ENCODE assay signal across 8 mouse cellular contexts in genomic region chr7:19889881-19890280, GRCm38 (mm10). TPM values are rescaled to one million over a fixed set of nuclear protein-coding genes. Genes with fewer than 3 reads are reported as not detected.
DNase-seq lines count a peak whose midpoint lies in the region; ATAC-seq lines count a peak whose summit lies in the region.

No protein-coding gene starts in this region.

- DNase-seq in cerebellum, postnatal 14 days: peak; percentile 15 to 47
- peak; percentile 35 to 53 for DNase-seq in left cerebral cortex, postnatal 14 days (ENCODE audit: low spot score in 2 of 2)
- DNase-seq in left cerebral cortex, adult 11 months (ENCODE audit: low spot score): no peak
- peak; percentile 71 for DNase-seq in WW6 (ENCODE audit: low read depth, low spot score)
- DNase-seq in heart, postnatal 36 days: peak; percentile 57 to 71
- DNase-seq in mesoderm, embryonic 11.5 days (ENCODE audit: low read depth, low spot score): peak; percentile 30
- DNase-seq in thymus, postnatal 36 days: peak; percentile 60 to 66

- no peak for ATAC-seq in cerebellum, adult (ENCODE audit: insufficient number of reproducible peaks, low FRiP score, low TSS enrichment)

- intact Hi-C loops in left cerebral cortex, postnatal 14 days (cut with DNase I): no loop called here
- intact Hi-C loops in heart, postnatal 36 days (cut with DNase I): no loop called here

RNA-seq across cellular contexts. Expression of gene Ceacam19, which starts 2.1 kb away (rescaled TPM):
- total RNA-seq in left cerebral cortex, postnatal 14 days (2021): not detected
- not detected for total RNA-seq in heart, postnatal 36 days (2021)

RNA-seq across cellular contexts. Expression of gene Ceacam16, which starts 28.8 kb away (rescaled TPM):
- not detected for total RNA-seq in left cerebral cortex, postnatal 14 days (2021)
- total RNA-seq in heart, postnatal 36 days (2021): under 1 TPM in 1 of 2 experiments, not detected in 1; 0.69 TPM

RNA-seq across cellular contexts. Expression of gene Pvr, which starts 31.1 kb away (rescaled TPM):
- total RNA-seq in left cerebral cortex, postnatal 14 days (2021): 10 to 100 TPM; 10.1 to 11.4 TPM
- total RNA-seq in heart, postnatal 36 days (2021): 10 to 100 TPM; 19.8 to 25.0 TPM

RNA-seq across cellular contexts. Expression of gene Gm19345, which starts 38.1 kb away (rescaled TPM):
- total RNA-seq in left cerebral cortex, postnatal 14 days (2021): 1 to 10 TPM; 3.0 to 4.1 TPM
- not detected for total RNA-seq in heart, postnatal 36 days (2021)
